Mouse (Mus musculus) cerebellum, adult 2 months (tissue): ENCODE data around the gene Cpox. TPM values are rescaled to one million over a fixed set of nuclear protein-coding genes. Genes with fewer than 3 reads are reported as not detected.
"Not testable (repeated sequence)": the region's sequence is repeated elsewhere in the genome, so short reads cannot be mapped to it uniquely, and the experiment has no call there.

Experiments used
- DNase-seq, 2 experiments: peaks; one replicate each; pipeline ENCODE4 v3.0.0; 2021
- H3K27ac ChIP-seq: fragments of 200-500 bp; 2 replicates; pipeline ENCODE4 v1.5.1; 2012; ENCODE audit warnings: low read length, control low read depth, inconsistent platforms; ENCODE audit not compliant: insufficient read depth
- H3K27me3 ChIP-seq: fragments of 200-500 bp; 2 replicates; pipeline ENCODE4 v1.6.1; 2012; ENCODE audit warnings: inconsistent platforms, mild to moderate bottlenecking, low read length, moderate library complexity; ENCODE audit not compliant: control insufficient read depth, insufficient read depth
- H3K4me1 ChIP-seq: fragments of 200-500 bp; 2 replicates; pipeline ENCODE4 v1.6.1; 2011; ENCODE audit warnings: low read length; ENCODE audit not compliant: control insufficient read depth, insufficient read depth
- H3K4me3 ChIP-seq: fragments of 200-500 bp; replicated peaks from 2 replicates; pipeline ENCODE3; 2011; ENCODE audit warnings: mild to moderate bottlenecking, low read depth, low read length, control low read depth; ENCODE audit not compliant: insufficient read depth
- CTCF ChIP-seq: fragments of 200-500 bp; IDR thresholded peaks from 2 replicates; pipeline ENCODE4 v1.5.1; 2011; ENCODE audit warnings: low read depth, mild to moderate bottlenecking, control low read depth, low read length, moderate library complexity, borderline replicate concordance; ENCODE audit not compliant: insufficient read depth
- POLR2A ChIP-seq: fragments of 200-500 bp; IDR thresholded peaks from 2 replicates; pipeline ENCODE4 v1.6.1; 2011; ENCODE audit warnings: low read length, control low read depth, borderline replicate concordance; ENCODE audit not compliant: insufficient read depth
- WGBS: fragments of 180-500 bp; shearing (Covaris S2); methylation state at CpG from one replicate; pipeline ENCODE4 v1.1.7; 2018; 5-methylcytosine and 5-hydroxymethylcytosine counted together
- polyA plus RNA-seq: library from polyadenylated mRNA; depleted of rRNA; stranded (reverse); fragments of >200 nt; gene quantifications from 2 replicates; pipeline ENCODE4 v1.2.3, GENCODE M21; 2012

Cpox gene
- polyA plus RNA-seq, 1 experiment, result 44.4 TPM

DNA sequence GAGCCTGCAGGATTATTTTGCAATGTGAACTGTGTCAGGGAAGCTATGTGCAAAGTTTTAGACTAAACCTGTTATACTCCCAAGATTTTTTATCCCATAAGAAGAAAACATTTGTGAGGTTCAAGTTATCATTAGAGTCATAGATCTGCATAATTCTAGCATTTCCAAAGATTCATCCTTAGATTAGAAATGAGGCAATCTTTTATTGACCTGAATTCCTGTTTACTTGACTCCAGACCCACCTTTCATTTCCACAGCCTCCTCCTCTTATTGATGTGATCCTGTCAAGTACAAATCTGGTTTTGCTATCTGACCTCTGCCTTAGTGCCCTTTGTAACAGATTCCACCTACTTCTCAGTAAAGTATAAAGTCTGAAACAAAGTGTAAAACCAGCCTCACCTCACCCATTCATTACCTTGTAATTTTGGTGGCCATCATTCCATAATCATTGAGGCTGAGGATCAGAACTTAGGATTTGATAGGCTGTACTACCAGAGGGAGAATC, 7.8 kb upstream of the Cpox start:
- Histone ChIP-seq H3K27ac (no peak overlapping the region), H3K4me1 (no peaks in the 10 kb centered on the region), H3K4me3 (no peak overlapping the region), H3K27me3 (no peaks in the 10 kb centered on the region)
- TF ChIP-seq POLR2A (no peak), CTCF (no peak)
- DNase-seq, result no peak

DNA sequence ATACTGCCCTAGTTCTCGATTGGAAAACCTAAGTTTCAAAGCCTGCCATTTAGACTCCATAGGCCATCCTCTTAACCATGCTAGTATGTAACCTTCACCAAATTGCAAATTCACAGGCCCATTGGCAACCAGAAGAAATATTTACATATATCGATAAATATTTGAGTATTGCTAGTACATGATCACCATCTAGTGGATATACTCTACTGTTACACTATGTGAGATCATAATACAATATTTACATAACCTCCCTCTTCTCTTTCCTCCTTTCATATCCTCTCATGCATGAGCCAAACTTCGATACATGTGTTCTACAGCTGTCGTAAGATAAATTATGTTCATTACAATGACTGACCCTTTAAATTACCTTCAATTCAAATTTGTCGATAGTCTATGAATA, 7.1 kb upstream of the Cpox start:
- Histone ChIP-seq H3K27me3 (no peaks in the 10 kb centered on the region), H3K4me1 (no peaks in the 10 kb centered on the region), H3K4me3 (no peak overlapping the region), H3K27ac (no peak overlapping the region)
- 58% methylated on average over 5 of the region's 5 CpGs for WGBS
- TF ChIP-seq CTCF (no peak), POLR2A (no peak)
- no peak for DNase-seq

DNA sequence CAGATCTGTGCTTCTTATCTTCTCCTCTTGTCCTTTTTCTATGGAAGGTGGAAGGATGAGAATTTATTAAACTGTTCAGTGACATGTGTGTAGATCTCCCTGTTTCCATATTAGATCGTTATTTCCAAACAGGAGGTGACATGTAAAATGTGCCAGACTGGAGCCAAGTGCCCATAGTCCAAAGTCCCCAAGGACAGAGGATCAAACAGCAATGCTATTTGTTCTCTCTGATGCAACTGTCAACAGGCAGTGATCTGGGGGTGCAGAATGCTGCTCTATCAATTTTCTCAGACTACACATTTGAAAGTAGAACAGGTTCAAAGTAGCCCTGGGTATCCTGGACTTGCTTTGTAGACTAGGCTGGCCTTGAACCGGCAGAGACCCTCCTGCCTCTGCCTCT, 6.3 kb upstream of the Cpox start:
- H3K4me3 ChIP-seq, result no peak overlapping the region
- no peak for TF ChIP-seq CTCF
- no peak for TF ChIP-seq POLR2A
- no peak for DNase-seq
- H3K27ac ChIP-seq, result no peak overlapping the region
- WGBS, result 78% methylated on average over 2 of the region's 2 CpGs
- no peaks in the 10 kb centered on the region for H3K27me3 ChIP-seq
- no peaks in the 10 kb centered on the region for H3K4me1 ChIP-seq

DNA sequence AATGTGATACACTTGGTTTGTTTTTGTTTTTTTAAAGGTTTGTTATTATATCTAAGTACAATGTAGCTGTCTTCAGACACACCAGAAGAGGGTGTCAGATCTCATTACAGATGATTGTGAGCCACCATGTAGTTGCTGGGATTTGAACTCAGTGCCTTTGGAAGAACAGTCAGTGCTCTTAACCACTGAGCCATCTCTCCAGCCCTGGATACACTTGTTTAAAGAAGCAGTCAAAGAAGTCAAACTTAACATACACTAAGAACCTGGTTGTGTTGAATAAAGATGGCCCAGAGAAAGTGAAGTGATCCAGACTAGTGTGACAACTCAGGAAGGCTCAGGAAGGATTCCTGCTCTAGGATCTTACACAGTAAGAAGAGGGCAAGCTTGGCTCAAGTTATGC, 5.0 kb upstream of the Cpox start:
- H3K4me1 ChIP-seq, H3K4me3 ChIP-seq, H3K27me3 ChIP-seq, DNase-seq, H3K27ac ChIP-seq: not testable (repeated sequence)

GRCm38 (mm10) chr16:58666681-58667080, 3.4 kb upstream of the Cpox start:
- WGBS, result 87% methylated on average over 3 of the region's 3 CpGs
- not testable (repeated sequence) for H3K4me3 ChIP-seq, H3K4me1 ChIP-seq

DNA sequence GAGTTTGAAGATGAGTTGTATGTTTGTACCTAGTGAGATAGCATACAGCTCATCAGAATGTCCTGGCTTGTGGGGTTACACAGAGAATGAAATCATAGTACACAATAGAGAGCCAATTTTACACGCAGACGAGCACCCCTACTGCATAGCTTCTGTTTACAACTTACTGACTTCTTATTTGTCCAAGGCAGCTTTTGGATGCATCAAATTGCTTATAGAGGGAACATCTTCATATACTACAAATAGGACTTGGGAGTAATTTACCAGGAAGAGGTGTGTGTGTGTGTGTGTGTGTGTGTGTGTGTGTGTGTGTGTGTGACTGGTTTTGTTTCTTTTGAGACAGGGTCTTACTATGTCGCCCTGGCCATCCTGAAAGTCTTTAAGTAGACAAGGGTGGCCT, 1.5 kb upstream of the Cpox start:
- TF ChIP-seq POLR2A, result no peak
- no peak for TF ChIP-seq CTCF
- H3K4me3 ChIP-seq, result no peak overlapping the region
- H3K27me3 ChIP-seq, result no peaks in the 10 kb centered on the region
- no peak for DNase-seq
- no peaks in the 10 kb centered on the region for H3K4me1 ChIP-seq
- 84% methylated on average over 3 of the region's 3 CpGs for WGBS
- H3K27ac ChIP-seq, result no peak overlapping the region

More at GRCm38 (mm10) chr16:58666681-58667080, 3.4 kb upstream of the Cpox start:
- DNase-seq, H3K27me3 ChIP-seq, H3K27ac ChIP-seq: not testable (repeated sequence)

DNA sequence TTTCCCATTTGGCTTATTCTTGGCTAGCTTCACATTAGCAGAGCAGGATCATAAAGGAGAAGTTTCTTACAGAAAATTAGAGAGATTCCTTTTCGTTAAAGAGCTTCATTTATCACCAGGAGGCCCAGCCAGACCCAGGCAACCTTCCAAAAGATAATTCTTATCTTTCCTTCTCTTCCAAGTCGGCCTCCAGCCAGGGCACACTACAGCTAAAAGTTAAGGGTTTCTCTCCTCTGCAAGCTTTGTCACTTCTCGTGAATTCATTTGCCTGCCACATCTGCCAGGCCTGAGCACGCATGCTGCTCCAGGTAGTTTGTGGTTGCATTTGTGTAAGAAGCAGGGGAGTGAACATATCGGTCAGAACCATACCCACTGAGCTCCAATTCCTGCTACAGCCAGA, 828 bp upstream of the Cpox start:
- Histone ChIP-seq H3K4me1 (no peaks in the 10 kb centered on the region), H3K27ac (no peak overlapping the region), H3K27me3 (no peaks in the 10 kb centered on the region), H3K4me3 (no peak overlapping the region)
- no peak for DNase-seq
- TF ChIP-seq POLR2A, result no peak
- WGBS, result 40% methylated on average over 5 of the region's 5 CpGs

DNA sequence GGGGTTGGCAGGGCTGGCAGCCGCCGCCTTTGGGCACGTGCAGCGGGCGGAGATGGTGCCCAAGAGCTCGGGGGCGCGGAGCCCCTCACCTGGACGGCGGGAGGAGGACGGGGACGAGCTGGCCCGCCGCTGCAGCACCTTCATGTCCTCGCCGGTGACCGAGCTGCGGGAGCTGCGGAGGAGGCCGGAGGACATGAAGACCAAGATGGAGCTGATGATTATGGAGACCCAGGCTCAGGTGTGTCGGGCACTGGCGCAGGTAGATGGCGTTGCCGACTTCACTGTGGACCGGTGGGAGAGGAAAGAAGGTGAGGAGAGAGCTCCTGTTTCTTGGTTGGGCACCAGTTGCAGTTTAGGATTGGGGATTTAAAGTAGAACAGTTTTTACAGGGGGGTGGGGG, 551 bp downstream of the Cpox start:
- H3K27me3 ChIP-seq, result no peaks in the 10 kb centered on the region
- no peak for TF ChIP-seq POLR2A
- 0 out of 2 replicates have a peak, but pooled peaks have one; percentile 1 for TF ChIP-seq CTCF

GRCm38 (mm10) chr16:58671212-58671985, 1.3 kb downstream of the Cpox start:
- Histone ChIP-seq H3K27me3 (no peaks in the 10 kb centered on the region), H3K4me3 (peak overlapping the region; percentile 89), H3K27ac (no peak overlapping the region), H3K4me1 (no peaks in the 10 kb centered on the region)
- TF ChIP-seq CTCF (no peak), POLR2A (no peak)
- DNase-seq, result no peak
- 74% methylated on average over 8 of the region's 8 CpGs for whole genome bisulfite sequencing

More for the DNA sequence above, 551 bp downstream of the Cpox start:
- Histone ChIP-seq H3K4me3 (peak overlapping the region; percentile 89), H3K4me1 (no peaks in the 10 kb centered on the region), H3K27ac (peak overlapping the region; percentile 11; the same call in 1 of the 2 replicates)
- DNase-seq, result no peak
- under 1% methylated on average over 25 of the region's 25 CpGs for WGBS
